Mouse (Mus musculus) left cerebral cortex, adult 11 months (tissue): ENCODE measurements around the gene Sdc3.

Experiments used
- DNase-seq: peaks from one replicate; pipeline ENCODE4 v3.0.0; 2022; ENCODE audit warnings: low spot score

Gene Sdc3

DNA sequence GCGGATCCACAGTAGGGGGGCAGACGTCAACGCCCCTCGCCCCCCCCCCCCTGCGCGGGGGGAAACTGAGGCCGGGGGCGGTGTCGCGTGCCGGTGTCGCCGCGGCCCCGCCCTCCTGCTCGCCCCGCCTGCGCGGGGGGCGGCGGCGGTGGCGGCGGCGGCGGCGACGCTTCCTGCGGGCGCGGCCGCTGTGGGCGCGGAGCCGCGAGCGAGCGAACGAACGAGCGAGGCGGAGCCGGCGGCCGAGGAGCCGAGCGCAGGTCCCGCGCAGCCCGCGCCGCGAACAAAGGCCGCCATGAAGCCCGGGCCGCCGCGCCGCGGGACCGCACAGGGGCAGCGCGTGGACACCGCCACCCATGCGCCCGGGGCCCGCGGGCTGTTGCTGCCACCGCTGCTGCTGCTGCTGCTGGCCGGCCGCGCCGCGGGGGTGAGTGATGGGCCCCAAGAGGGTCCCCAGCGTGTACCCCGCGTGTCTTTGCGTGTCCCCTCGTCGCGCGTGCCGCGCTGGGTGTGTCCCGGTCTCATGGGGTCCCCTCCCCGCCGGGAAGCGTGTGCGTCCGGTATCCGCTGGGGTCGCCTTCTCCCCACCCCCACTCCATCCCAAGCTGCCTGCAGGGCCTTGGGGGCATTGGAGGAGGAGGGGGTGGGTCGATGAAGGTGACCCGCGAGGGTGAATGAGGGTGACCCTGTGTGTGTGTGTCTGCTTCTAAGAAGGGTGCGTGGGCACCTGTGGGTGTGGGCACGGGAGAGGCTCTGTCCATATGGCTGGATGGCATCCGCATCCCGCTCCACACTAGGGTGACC is at the start of gene Sdc3:
TSS of gene Sdc3 (plus strand) at position 162 of the 804 bp plus-strand sequence.
- DNase-seq = no peak

GRCm38 (mm10) chr4:130744058-130744457 is 48.3 kb upstream of the Sdc3 start:
- DNase-seq = no peak

DNA sequence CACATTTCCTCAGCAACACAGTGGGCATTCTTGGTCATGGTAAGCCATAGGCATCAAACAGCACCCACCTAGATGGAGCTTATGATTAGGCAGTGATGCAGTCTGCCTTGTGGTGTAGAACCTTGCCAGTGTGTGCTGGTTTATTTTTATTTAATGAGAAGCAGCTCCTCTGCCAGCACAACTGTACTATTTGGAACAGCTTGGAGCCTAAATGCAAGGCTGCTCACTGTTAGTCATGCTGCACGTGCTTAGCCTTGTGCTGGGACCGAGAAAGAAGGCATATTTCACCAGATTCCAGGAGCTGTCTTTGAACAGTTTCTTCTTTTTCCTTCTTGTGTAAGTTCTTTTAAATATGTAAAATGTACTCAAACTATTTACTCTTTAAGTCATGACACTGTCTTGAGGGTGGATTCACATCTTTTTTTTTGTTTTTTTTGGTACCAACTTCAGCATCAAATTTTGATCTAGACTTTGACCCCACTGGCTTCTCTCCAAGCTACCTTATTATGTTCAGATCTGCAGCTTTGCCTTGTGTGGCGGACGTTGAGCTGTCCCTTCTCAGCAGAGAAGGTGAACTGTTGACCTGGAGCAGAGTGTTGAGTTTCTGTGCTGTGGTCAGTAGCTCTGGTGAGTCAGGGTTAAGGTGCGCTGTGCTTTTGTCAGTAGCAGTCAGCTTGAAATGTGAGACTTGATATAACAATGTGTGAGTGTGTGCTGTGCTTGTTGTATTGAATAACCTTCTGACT is 46.6 kb upstream of the Sdc3 start:
- peak; percentile 86 for DNase-seq

GRCm38 (mm10) chr4:130749566-130749965 is 42.8 kb upstream of the Sdc3 start:
- no peak for DNase-seq

DNA sequence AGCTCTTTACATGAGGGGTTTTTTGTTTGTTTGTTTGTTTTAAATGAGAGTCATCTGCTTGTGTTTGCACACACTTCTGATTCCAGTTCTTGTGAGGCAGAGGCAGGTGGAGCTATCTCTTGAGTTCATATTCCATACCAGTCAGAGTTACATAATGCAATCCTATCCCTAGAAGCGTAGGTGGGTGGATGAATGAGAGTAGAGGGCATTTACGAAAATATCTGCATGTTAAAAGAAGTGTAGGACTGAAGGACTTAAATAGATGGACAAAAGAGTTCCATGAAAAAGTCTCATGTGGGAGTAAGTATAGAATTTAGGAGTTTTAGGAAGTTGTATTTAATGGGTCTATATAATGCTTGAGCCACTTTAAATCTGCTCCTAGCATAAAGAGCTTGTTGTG is 40.4 kb upstream of the Sdc3 start:
- no peak for DNase-seq

DNA sequence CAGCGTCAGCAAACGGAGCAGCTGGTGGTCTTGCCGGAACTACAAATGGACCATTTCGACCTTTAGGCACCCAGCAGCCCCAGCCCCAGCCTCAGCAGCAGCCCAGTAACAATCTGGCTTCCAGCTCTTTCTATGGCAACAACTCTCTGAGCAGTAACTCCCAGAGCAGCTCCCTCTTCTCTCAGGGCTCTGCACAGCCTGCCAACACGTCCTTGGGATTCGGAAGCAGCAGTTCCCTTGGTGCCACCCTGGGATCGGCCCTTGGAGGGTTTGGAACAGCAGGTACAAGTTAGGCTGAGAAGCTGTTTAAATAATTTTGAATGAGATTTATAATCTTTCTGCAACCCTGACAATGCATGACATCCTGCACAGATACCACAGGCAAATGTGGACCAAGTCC is 39.7 kb upstream of the Sdc3 start:
- no peak for DNase-seq

GRCm38 (mm10) chr4:130753755-130754154 is 38.6 kb upstream of the Sdc3 start:
- DNase-seq = no peak

DNA sequence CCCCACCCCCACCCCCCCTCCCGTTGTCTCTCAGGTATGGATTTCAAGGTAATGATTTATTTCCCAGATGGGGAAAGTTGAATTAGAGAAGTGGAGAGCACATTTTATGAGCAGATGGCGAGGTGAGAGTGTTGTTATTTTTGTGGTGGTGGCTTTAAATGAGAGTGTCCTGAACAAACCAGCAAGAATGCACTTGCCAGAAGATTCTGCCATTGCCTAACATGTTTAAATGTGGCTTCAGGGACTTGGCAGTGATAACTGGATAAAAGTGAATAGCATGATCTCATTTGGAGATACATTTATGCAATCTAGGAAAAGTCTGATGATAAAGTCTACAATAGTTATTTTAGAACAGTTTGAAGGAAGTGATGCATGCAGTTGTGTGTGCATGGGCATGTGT is 37.6 kb upstream of the Sdc3 start:
- no peak for DNase-seq

GRCm38 (mm10) chr4:130759875-130760274 is 32.5 kb upstream of the Sdc3 start:
- no peak for DNase-seq

GRCm38 (mm10) chr4:130761809-130762208 is 30.5 kb upstream of the Sdc3 start:
- DNase-seq = no peak

DNA sequence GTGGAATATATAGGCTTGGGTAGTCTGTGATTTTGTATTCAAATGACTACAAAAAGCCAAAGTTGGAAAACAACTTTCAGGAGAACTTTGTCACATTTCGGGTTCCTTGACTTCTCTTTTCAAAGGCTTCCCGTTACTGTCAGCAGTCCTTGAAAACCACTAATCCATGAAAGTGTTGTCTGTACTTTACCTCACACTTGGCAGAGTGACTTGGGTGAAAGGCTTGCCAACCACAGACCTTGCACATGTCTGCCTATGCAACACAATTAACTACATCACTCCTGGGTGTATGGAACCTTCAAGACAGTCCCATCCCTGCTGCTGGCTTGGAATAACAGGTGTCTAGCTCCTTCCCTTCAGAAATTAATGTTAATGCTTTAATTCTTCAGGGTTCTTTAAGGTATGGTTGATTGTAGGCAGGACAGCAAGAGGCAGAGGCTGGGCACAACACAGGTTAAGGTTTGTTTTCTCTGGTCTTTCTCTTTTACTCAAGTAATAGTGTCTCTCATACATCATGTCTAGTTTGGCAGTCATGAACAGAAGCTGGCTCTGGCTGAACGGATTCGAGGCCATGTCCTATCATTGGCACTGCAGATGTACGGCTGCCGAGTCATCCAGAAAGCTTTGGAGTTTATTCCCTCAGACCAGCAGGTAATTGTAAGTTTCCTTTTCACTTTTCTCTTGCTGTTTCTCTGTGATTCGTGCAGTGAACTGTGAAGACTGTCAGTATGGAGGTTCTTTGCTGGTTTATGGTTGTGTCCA is 26.8 kb upstream of the Sdc3 start:
- no peak for DNase-seq

- DNase-seq = no peak
Measured at GRCm38 (mm10) chr4:130766387-130766786, 25.9 kb upstream of the Sdc3 start.

GRCm38 (mm10) chr4:130766926-130767325 is 25.4 kb upstream of the Sdc3 start:
- DNase-seq = no peak

DNA sequence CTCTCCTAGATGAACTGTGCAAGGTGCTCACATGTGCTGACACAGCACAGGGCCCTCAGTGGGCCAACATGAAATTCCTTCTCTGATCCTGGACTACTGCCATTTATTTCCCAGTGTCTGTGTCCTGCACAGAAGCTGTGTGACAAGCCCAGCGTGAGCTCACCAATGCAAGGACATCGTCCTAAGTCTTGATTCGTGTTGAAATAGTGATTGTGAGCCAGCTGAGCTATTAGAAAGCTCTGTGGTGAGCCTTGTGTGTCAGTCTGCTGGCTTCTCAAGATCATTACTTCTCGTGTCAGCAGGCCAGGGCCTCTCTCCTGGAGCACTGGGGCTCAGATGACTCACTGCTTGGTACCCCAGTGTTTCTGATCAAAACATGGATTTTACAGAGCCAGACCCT is 18.4 kb upstream of the Sdc3 start:
- DNase-seq = no peak

GRCm38 (mm10) chr4:130774822-130775221 is 17.5 kb upstream of the Sdc3 start:
- no peak for DNase-seq

DNA sequence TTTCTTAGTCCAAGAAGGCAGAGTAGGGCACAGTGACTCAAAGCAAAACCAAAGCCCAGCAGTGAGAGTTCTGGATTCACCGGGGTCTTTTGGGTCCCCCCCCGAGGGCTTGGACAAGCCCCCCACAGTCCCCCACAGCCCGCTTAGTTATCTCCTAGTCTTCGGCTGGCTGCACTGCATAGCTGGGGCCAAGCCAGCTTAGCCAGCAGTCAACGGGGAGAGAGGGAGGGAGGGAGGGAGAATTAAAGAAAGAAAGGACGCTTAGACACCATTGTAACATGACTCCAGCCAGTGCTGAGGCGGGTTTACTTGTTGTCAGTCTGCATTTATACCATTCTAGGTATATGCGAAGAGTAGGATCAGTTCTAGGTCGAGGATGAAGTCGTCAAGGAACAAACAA is 14.7 kb upstream of the Sdc3 start:
- DNase-seq = no peak

GRCm38 (mm10) chr4:130779037-130779436 is 13.3 kb upstream of the Sdc3 start:
- no peak for DNase-seq

DNA sequence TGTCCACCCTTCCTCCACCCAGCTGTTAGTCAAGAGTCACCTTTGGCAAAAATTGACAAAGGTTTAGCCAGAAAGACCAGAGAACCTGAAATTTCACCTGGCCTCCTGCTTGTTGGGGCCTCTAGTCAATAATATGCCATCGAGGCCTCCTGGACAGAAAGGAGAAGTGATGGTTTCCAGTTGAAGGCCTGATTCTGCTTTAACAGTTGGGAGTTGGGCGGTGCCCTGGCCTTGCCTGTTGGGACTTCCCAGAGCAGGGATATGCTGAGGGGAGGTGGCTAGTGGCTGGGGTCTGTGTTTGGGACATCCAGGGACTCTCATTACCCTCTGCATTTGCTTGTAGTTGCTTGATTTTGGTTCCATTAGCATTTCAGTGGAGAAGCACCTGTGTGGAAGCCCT is 9.8 kb upstream of the Sdc3 start:
- no peak for DNase-seq

GRCm38 (mm10) chr4:130784755-130785154 is 7.6 kb upstream of the Sdc3 start:
- DNase-seq = no peak

DNA sequence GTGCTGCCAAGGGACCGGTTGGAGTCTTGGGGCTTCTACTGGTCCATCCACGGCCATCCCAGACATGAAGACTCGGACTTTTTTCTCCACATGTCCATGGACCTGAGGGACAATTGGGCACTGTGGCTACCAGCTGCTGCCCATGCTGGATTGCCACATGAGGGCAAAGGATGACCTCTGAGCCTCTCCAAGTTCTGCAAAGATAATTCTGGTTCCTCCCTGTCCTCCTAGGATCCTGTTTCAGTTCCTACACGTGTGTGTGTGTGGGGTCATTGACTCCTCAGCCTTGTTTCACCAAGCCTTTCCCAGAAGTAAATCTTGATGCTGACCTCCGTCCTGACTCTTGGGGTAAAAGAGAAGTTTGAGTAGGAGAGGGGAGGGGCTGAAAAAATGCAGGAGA is 4.8 kb upstream of the Sdc3 start:
- no peak for DNase-seq

DNA sequence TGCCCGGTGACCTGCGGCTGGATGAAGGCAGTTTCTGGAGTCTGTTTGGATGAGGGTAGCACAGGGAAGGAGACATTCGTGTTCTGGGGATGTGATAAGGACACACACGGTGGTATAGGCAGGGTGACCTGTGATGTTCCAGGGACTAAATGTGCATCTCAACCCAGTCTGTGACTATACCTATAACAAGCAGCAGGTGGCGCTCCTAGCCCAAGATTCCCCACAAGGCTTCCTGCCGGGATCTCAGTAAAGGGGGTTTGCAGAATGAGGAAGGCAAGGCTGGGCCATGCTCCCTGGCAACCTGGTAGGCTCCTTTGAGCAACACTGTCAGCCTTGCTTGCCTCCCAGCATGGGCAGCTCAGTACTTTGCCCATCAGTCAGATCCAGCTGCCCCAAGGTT is 2.2 kb upstream of the Sdc3 start:
- DNase-seq = no peak

- no peak for DNase-seq
Measured at GRCm38 (mm10) chr4:130791811-130792375, 444 bp upstream of the Sdc3 start.

- no peak for DNase-seq
Measured at GRCm38 (mm10) chr4:130793180-130793501, 804 bp downstream of the Sdc3 start.
